ENCODE assay signal across 9 mouse cellular contexts in the genomic region with DNA sequence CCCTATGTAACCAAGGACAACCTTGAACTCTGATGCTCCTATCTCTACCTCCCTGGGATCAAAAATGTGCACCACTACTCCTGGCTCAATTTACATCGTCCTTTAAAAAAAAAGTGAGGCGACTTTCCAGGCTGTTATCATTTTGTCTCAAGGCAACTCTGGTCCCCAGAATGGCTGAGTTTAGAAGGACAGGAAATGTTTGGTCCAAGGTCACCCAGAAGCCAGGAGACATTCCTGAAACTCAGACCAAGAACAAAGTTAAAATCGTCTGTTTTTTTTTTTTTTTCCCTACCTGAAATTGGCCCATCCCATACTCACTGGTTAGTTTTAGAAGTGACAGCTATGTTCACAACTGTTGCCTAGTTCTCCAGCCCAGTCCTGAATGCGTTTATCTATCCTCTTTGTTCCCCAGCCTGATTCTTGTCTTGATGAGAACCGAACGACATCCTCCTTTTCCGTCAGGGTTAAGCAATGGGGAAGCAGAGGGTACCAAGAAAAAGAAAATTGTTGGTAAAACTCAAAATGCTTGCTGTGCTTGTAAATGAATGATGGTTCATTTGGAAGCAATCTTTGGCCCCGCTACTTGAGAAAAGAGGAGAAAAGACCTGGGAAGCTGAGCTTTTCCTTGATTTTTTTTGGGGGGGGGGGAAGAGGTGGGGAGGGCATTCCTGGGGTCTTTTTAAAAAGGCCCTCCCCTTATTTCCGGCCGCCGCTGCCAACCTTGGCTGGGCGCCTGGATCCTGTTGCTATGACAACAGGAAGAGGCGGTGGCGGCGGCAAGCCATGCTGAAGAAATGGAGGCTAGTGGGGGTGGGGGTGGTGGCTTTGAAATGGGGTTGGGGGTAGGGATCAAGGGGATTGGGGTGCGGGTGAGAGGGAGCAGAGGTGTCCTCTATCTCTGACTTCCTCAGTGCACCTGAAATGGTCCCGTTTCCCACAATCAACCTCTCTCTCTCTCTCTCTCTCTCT. TPM values are rescaled to one million over a fixed set of nuclear protein-coding genes. Genes with fewer than 3 reads are reported as not detected.
DNase-seq lines count a peak whose midpoint lies in the region; ATAC-seq and TF ChIP-seq lines count a peak whose summit lies in the region.
"Had no signal": no experiment of that assay in that cellular context is flagged by ENCODE, and none has a peak within 500 bp of the region (broad histone marks: within the 10 kb centered on the region; RNA-seq: fewer than 3 reads in every experiment).

No protein-coding gene starts in this region.

- no peaks in the 10 kb centered on the region for H3K27me3 ChIP-seq in thymus, adult 2 months (ENCODE audit: control insufficient read depth, insufficient read depth, low read length)
- peaks cover 9% of the 10 kb centered on the region; the same call in 1 of the 2 replicates for H3K27me3 ChIP-seq in heart, embryonic 16.5 days (ENCODE audit: control insufficient read depth, insufficient read depth, low read length)
- H3K27me3 ChIP-seq in lung, embryonic 14.5 days (ENCODE audit: insufficient read depth, low read length) = no peaks in the 10 kb centered on the region

- no peak for TF ChIP-seq CTCF in thymus, adult 2 months (IDR thresholded peaks at IDR 0.05; ENCODE audit: borderline replicate concordance, control insufficient read depth, extremely low read depth, insufficient read depth, low read length, poor library complexity)
- TF ChIP-seq CTCF in lung, embryonic 14.5 days (IDR thresholded peaks at IDR 0.05; ENCODE audit: low read depth) = no peak

- no peak overlapping the region for H3K9ac ChIP-seq in heart, embryonic 16.5 days (ENCODE audit: low read length)
- H3K9ac ChIP-seq in lung, embryonic 14.5 days = peak overlapping the region; percentile 25; the same call in 1 of the 2 replicates
- H3K9ac ChIP-seq: liver, embryonic 14.5 days had no signal

- H3K4me3 ChIP-seq in thymus, adult 2 months (ENCODE audit: control insufficient read depth, insufficient read depth, low read length) = no peak overlapping the region
- peak overlapping the region; percentile 6; the same call in 1 of the 2 replicates for H3K4me3 ChIP-seq in heart, embryonic 16.5 days (ENCODE audit: low read length)
- peak overlapping the region; percentile 28 for H3K4me3 ChIP-seq in lung, embryonic 14.5 days (ENCODE audit: low read depth, low read length)

- peak; percentile 21 for DNase-seq in thymus, adult 2 months
- no peak for DNase-seq in thymus, postnatal 0 days (ENCODE audit: low spot score)
- DNase-seq in embryo, embryonic 11 days = peak; percentile 84
- peak; percentile 86 for DNase-seq in kidney, postnatal 10 days
- peak; percentile 91 for DNase-seq in lung, embryonic 14.5 days
- DNase-seq in right cerebral cortex, adult 18-20 months = peak; percentile 79

- TF ChIP-seq POLR2A in thymus, adult 2 months (IDR thresholded peaks at IDR 0.05; ENCODE audit: control insufficient read depth, extremely low read depth, insufficient read depth, low read length, poor library complexity) = no peak

- H3K4me2 ChIP-seq in heart, embryonic 16.5 days (ENCODE audit: low read depth, low read length) = peak overlapping the region; percentile 42
- H3K4me2 ChIP-seq in lung, embryonic 14.5 days = peak overlapping the region; percentile 65

- no peaks in the 10 kb centered on the region for H3K4me1 ChIP-seq in thymus, adult 2 months (replicated peaks; ENCODE audit: control insufficient read depth, insufficient read depth, low read length)
- H3K4me1 ChIP-seq in heart, embryonic 16.5 days (ENCODE audit: control insufficient read depth, insufficient read depth, low read length) = peaks cover 4% of the 10 kb centered on the region
- H3K4me1 ChIP-seq in lung, embryonic 14.5 days (ENCODE audit: insufficient read depth) = peaks cover 3% of the 10 kb centered on the region; the same call in 1 of the 2 replicates

- WGBS in thymus, adult 2 months = 4% methylated on average over 16 of the region's 17 CpGs
- whole genome bisulfite sequencing in heart, embryonic 16.5 days = 2% methylated on average over 15 of the region's 17 CpGs
- 3% methylated on average over 16 of the region's 17 CpGs for WGBS in lung, embryonic 14.5 days

- no peak for ATAC-seq in heart, embryonic 16.5 days (replicated peaks; ENCODE audit: extremely low read depth, insufficient read depth, low FRiP score)
- peak; percentile 57 for ATAC-seq in lung, embryonic 14.5 days (ENCODE audit: insufficient read depth)
- ATAC-seq in monocyte, adult 5-6 weeks (replicated peaks; ENCODE audit: insufficient number of reproducible peaks, low FRiP score, low TSS enrichment, poor library complexity, severe bottlenecking) = no peak

- no peak overlapping the region for H3K27ac ChIP-seq in thymus, adult 2 months (ENCODE audit: control insufficient read depth, insufficient read depth, low read length)
- no peak overlapping the region for H3K27ac ChIP-seq in heart, embryonic 16.5 days (ENCODE audit: low read length)
- peak overlapping the region; percentile 43; the same call in 1 of the 2 replicates for H3K27ac ChIP-seq in lung, embryonic 14.5 days (ENCODE audit: low read depth)
- H3K27ac ChIP-seq: liver, embryonic 14.5 days had no signal

- no peaks in the 10 kb centered on the region for H3K9me3 ChIP-seq in heart, embryonic 16.5 days (replicated peaks; ENCODE audit: control insufficient read depth, low read length)
- no peaks in the 10 kb centered on the region for H3K9me3 ChIP-seq in lung, embryonic 14.5 days (ENCODE audit: low read depth, low read length)

- no peaks in the 10 kb centered on the region for H3K36me3 ChIP-seq in thymus, adult 2 months (ENCODE audit: control insufficient read depth, insufficient read depth, low read length)
- H3K36me3 ChIP-seq in heart, embryonic 16.5 days (ENCODE audit: control insufficient read depth, insufficient read depth) = no peaks in the 10 kb centered on the region
- H3K36me3 ChIP-seq in lung, embryonic 14.5 days (ENCODE audit: insufficient read depth) = no peaks in the 10 kb centered on the region

RNA-seq across cellular contexts. Expression of gene Cacng8, which starts 0.8 kb away (rescaled TPM):
- 0.82 and 0.88 TPM in 2 replicates for polyA plus RNA-seq in thymus, adult 2 months (2012; rRNA removed)
- polyA plus RNA-seq in thymus, postnatal 0 days (2015; fragmentation: Nextera tagmentation; extraction: Ambion mirVana) = 0.35 and 0.73 TPM in 2 replicates
- 0.07 and 0.46 TPM in 2 replicates for polyA plus RNA-seq in heart, embryonic 16.5 days (2015; fragmentation: Nextera tagmentation; extraction: Ambion mirVana)
- polyA plus RNA-seq in lung, embryonic 14.5 days (2014; fragmentation: Nextera tagmentation; extraction: Ambion mirVana) = 2.9 and 4.8 TPM in 2 replicates
- not detected in 3 replicates for total RNA-seq in monocyte, adult 5-6 weeks (2017)

RNA-seq across cellular contexts. Expression of gene Cacng6, which starts 34.3 kb away (rescaled TPM):
- polyA plus RNA-seq in thymus, adult 2 months (2012; rRNA removed) = 0.11 and 0.40 TPM in 2 replicates
- polyA plus RNA-seq in thymus, postnatal 0 days (2015; fragmentation: Nextera tagmentation; extraction: Ambion mirVana) = 0.13 and 0.26 TPM in 2 replicates
- polyA plus RNA-seq in heart, embryonic 16.5 days (2015; fragmentation: Nextera tagmentation; extraction: Ambion mirVana) = 15.5 and 18.9 TPM in 2 replicates
- not detected in 2 replicates for polyA plus RNA-seq in lung, embryonic 14.5 days (2014; fragmentation: Nextera tagmentation; extraction: Ambion mirVana)
- not detected in 3 replicates for total RNA-seq in monocyte, adult 5-6 weeks (2017)
- polyA plus RNA-seq: liver, embryonic 14.5 days had no signal

RNA-seq across cellular contexts. Expression of gene Cacng7, which starts 57.0 kb away (rescaled TPM):
- 2.6 and 2.7 TPM in 2 replicates for polyA plus RNA-seq in thymus, adult 2 months (2012; rRNA removed)
- 0.09 and 0.27 TPM in 2 replicates for polyA plus RNA-seq in thymus, postnatal 0 days (2015; fragmentation: Nextera tagmentation; extraction: Ambion mirVana)
- polyA plus RNA-seq in heart, embryonic 16.5 days (2015; fragmentation: Nextera tagmentation; extraction: Ambion mirVana) = 0.16 TPM in 1 of 2 replicates, not detected in the other
- 1.2 and 1.5 TPM in 2 replicates for polyA plus RNA-seq in lung, embryonic 14.5 days (2014; fragmentation: Nextera tagmentation; extraction: Ambion mirVana)
- not detected in 3 replicates for total RNA-seq in monocyte, adult 5-6 weeks (2017)

Comparison
In these comparisons a context has a peak if more than half of its experiments do, and no peak if none do; other contexts are left out.
1. RNA of gene Cacng6, which starts 34.3 kb away (polyA plus RNA-seq): 15.5 to 18.9 TPM in heart, embryonic 16.5 days; 0.11 to 0.40 TPM in thymus, adult 2 months, 0.13 to 0.26 TPM in thymus, postnatal 0 days and not detected in lung, embryonic 14.5 days; every median in the first group is over 10 times any median in the second.